Mouse (Mus musculus): ENCODE results near the gene Helz. TPM values are rescaled to one million over a fixed set of nuclear protein-coding genes. Genes with fewer than 3 reads are reported as not detected.

The Helz gene
- polyA plus RNA-seq, 1 experiment from 2014 or later, result 22.0 TPM

Small RNA genes within 50 kb of the gene (microRNA-seq; reads per million reads assigned to microRNA genes)
- not detected for gene Mir6932

Other genes starting within 250 kb of the Helz start
- gene Pitpnc1, start 77.2 kb upstream of the Helz start, polyA plus RNA-seq (2015; fragmentation: Nextera tagmentation; extraction: Ambion mirVana), result 39.4 and 40.5 TPM in 2 replicates
- 175 and 178 TPM in 2 replicates for gene Psmd12, start 68.4 kb upstream of the Helz start, polyA plus RNA-seq (2015; fragmentation: Nextera tagmentation; extraction: Ambion mirVana)
- 7.1 and 8.8 TPM in 2 replicates for gene Cacng1, start 168.6 kb downstream of the Helz start, polyA plus RNA-seq (2015; fragmentation: Nextera tagmentation; extraction: Ambion mirVana)
- gene Cacng4, start 246.6 kb downstream of the Helz start, polyA plus RNA-seq (2015; fragmentation: Nextera tagmentation; extraction: Ambion mirVana), result 4.3 and 5.7 TPM in 2 replicates

Data from limb, embryonic 13.5 days (tissue).